Mouse (Mus musculus) heart, embryonic 15.5 days (tissue): ENCODE measurements around the gene Pcgf6. TPM values are rescaled to one million over a fixed set of nuclear protein-coding genes. Genes with fewer than 3 reads are reported as not detected.

Source experiments
- ATAC-seq: fragments of 200-750 bp; cut with Nextera tagmentation; replicated peaks from 2 replicates; pipeline ENCODE4 v1.8.0; 2017; ENCODE audit warnings: low read depth, moderate TSS enrichment; ENCODE audit not compliant: insufficient number of reproducible peaks, insufficient read depth, low FRiP score
- H3K27ac ChIP-seq: fragments of 300-500 bp; sonication (generic); 2 replicates; pipeline ENCODE4 v1.5.1; 2015; ENCODE audit warnings: mild to moderate bottlenecking, inconsistent platforms
- H3K27me3 ChIP-seq: fragments of 300-500 bp; sonication (generic); 2 replicates; pipeline ENCODE4 v1.6.1; 2015; ENCODE audit warnings: inconsistent platforms
- H3K36me3 ChIP-seq: fragments of 300-500 bp; sonication (generic); 2 replicates; pipeline ENCODE4 v1.6.1; 2015; ENCODE audit warnings: mild to moderate bottlenecking, inconsistent platforms
- H3K4me1 ChIP-seq: fragments of 300-500 bp; sonication (generic); replicated peaks from 2 replicates; pipeline ENCODE4 v1.6.1; 2015; ENCODE audit warnings: inconsistent platforms
- H3K4me2 ChIP-seq: fragments of 300-500 bp; sonication (generic); 2 replicates; pipeline ENCODE4 v1.6.1; 2015; ENCODE audit warnings: inconsistent platforms, mild to moderate bottlenecking, moderate library complexity
- H3K4me3 ChIP-seq: fragments of 300-500 bp; sonication (generic); 2 replicates; pipeline ENCODE4 v1.5.1; 2015; ENCODE audit warnings: mild to moderate bottlenecking, inconsistent platforms
- H3K9ac ChIP-seq: fragments of 300-500 bp; sonication (generic); 2 replicates; pipeline ENCODE4 v1.6.1; 2015; ENCODE audit warnings: mild to moderate bottlenecking, inconsistent platforms
- H3K9me3 ChIP-seq: fragments of 300-500 bp; sonication (generic); replicated peaks from 2 replicates; pipeline ENCODE4 v1.6.1; 2016; ENCODE audit warnings: inconsistent platforms
- WGBS: fragments of 180-500 bp; shearing (Covaris S2); methylation state at CpG from one replicate; pipeline ENCODE4 v1.1.7; 2015; ENCODE audit warnings: mixed read lengths; 5-methylcytosine and 5-hydroxymethylcytosine counted together
- polyA plus RNA-seq: library from polyadenylated mRNA; unstranded; fragments of >200 nt; fragmentation: Nextera tagmentation; extraction: Ambion mirVana; gene quantifications from 2 replicates; pipeline ENCODE4 v1.2.1, GENCODE M21; 2015

The Pcgf6 gene
- polyA plus RNA-seq, 1 experiment from 2014 or later: 6.8 TPM

DNA sequence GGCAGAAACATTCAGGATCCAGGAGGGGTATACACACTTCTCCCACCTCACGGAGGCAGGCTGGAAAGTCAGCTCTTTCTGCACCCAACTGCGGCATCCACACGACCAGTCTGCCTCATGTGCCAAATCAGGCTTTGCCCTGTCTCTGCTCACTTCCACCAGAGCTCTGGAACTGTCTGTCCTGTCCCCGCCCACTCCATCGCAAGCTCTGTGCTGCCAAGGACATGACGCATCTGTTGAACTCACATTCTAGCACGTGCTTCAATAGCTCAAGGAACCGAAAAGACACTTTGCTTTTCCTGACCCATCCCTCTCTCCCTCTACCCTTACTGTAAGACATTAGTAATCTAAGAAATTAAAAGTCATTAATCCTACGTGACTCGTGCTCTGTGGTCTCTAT is 25.8 kb downstream of the Pcgf6 start:
- no peak for ATAC-seq
- WGBS: 48% methylated on average over 10 of the region's 10 CpGs

DNA sequence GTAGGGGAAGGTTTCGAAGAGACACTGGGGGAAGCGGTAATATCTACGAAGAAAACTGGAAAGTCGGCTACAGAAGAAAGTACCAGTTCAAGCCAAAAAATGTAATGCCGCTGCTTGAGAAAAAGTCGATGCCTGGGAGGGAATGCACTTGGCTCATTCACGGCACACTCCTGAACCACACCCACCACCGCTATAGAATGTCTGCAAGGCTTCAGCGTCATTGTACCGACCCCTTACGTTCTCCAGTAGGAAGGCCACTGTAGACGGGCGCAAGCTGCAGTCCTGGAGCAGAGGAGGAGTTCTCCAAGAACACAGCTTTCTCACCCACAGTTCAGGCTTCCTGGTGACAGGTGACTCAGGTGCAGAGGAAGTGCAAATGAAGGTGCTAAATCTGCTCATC is 27.2 kb downstream of the Pcgf6 start:
- WGBS: 79% methylated on average over 13 of the region's 13 CpGs
- ATAC-seq: no peak
- Histone ChIP-seq H3K4me3 (no peak overlapping the region), H3K9ac (no peak overlapping the region), H3K27ac (no peak overlapping the region), H3K4me1 (0 out of 2 replicates have a peak, but pooled peaks cover 2% of the 10 kb centered on the region), H3K36me3 (no peaks in the 10 kb centered on the region), H3K9me3 (no peaks in the 10 kb centered on the region), H3K4me2 (no peak overlapping the region), H3K27me3 (peaks cover 15% of the 10 kb centered on the region)

More for the DNA sequence above, 25.8 kb downstream of the Pcgf6 start:
- Histone ChIP-seq H3K27ac (no peak overlapping the region), H3K27me3 (peaks cover 7% of the 10 kb centered on the region), H3K4me2 (no peak overlapping the region), H3K36me3 (no peaks in the 10 kb centered on the region), H3K9me3 (no peaks in the 10 kb centered on the region), H3K9ac (no peak overlapping the region), H3K4me1 (0 out of 2 replicates have a peak, but pooled peaks cover 2% of the 10 kb centered on the region), H3K4me3 (no peak overlapping the region)

DNA sequence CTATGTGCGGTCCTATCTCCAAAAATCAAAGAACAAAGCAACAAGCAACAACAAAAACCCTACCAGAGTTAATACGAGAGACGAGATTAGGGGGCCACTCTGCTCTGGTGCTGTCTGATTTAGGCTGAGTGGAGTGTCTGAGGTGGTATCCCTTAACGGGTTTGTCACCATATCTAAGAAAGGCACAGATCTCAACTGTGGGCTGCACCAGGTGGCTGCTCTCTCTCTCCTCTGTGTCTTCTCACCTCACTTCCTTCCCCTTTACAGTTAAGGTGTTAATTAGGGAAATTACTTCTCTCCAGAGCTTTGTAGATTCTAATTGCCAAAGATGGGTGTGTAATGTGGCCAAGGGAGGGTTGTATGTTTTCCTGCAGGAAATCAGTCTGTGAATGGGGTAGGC is 28.0 kb downstream of the Pcgf6 start:
- Histone ChIP-seq H3K4me1 (0 out of 2 replicates have a peak, but pooled peaks cover 2% of the 10 kb centered on the region), H3K9me3 (no peaks in the 10 kb centered on the region), H3K27me3 (peaks cover 24% of the 10 kb centered on the region), H3K4me2 (no peak overlapping the region), H3K4me3 (no peak overlapping the region), H3K27ac (no peak overlapping the region), H3K36me3 (no peaks in the 10 kb centered on the region), H3K9ac (no peak overlapping the region)
- 70% methylated on average over 4 of the region's 4 CpGs for WGBS
- no peak for ATAC-seq

DNA sequence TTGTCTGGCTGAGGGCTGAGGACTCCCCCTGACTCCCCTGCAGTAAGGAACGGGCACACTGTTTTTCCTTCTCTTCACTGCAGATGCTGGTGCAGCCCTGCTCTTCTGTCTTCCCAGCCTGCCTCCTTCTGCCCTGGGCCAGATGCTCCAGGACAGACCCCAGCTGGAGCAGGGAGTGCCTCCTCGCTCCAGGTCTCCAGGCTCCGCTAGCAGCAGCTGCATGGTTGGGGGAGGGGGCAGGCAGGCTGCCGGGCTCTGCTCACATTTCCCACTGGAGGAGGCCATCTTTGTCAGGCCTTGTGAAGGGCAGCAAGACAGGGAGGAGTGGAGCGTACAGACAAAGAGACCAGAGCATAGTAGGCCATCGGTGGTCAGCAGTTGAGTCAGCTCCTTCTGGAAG is 31.4 kb downstream of the Pcgf6 start:
- H3K4me1 ChIP-seq: peaks cover 15% of the 10 kb centered on the region
- ATAC-seq: no peak
- H3K36me3 ChIP-seq: no peaks in the 10 kb centered on the region
- H3K9me3 ChIP-seq: no peaks in the 10 kb centered on the region
- no peak overlapping the region for H3K4me3 ChIP-seq
- H3K27me3 ChIP-seq: peaks cover 49% of the 10 kb centered on the region
- no peak overlapping the region for H3K27ac ChIP-seq
- 31% methylated on average over 6 of the region's 6 CpGs for WGBS
- no peak overlapping the region for H3K9ac ChIP-seq
- no peak overlapping the region for H3K4me2 ChIP-seq

DNA sequence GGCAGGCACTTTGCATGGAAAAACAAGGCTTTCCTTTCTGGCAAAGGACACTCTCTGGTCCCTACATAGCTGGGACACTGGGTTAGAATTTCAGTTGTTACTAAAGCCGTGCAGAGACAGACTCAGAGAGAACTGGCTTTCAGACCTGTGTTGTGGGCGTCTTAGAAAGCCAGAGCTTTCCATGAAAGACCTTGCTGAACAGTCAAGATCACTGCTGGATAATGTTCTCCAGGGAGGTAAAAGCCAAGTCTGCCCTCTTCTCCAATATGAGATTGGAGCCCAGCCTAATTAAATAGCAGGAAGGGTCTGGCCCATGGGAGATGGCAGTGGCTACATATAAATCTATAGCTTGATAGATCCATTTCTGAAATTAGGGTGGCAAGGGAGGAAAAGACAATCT is 32.4 kb downstream of the Pcgf6 start:
- no peak for ATAC-seq
- WGBS: 46% methylated on average over 2 of the region's 2 CpGs

DNA sequence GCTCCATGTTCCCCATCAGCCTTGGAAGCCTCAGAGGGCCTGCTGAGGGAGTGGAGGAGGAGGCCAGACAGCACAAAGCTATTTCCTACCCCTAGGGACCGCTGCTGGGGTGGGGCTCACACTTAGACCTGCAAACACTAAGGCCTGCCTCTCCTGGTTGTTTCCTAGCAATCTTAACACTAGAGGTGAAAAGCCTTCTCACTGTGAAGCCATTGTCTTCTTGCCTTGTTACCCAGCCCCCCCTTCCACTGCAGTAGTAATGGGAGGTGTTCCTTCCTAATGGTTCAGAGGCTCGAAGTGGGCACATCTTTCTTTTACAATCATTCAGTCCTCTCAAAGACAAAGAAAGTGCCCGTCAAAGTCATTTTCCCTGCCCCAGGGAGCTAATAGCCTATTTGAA is 32.9 kb downstream of the Pcgf6 start:
- Histone ChIP-seq H3K9me3 (no peaks in the 10 kb centered on the region), H3K27ac (no peak overlapping the region), H3K4me2 (no peak overlapping the region), H3K9ac (no peak overlapping the region), H3K36me3 (no peaks in the 10 kb centered on the region), H3K4me1 (peaks cover 17% of the 10 kb centered on the region), H3K4me3 (no peak overlapping the region), H3K27me3 (peaks cover 59% of the 10 kb centered on the region)
- no peak for ATAC-seq
- WGBS: 13% methylated on average over 3 of the region's 3 CpGs

More for the DNA sequence above, 32.4 kb downstream of the Pcgf6 start:
- Histone ChIP-seq H3K27me3 (peaks cover 59% of the 10 kb centered on the region), H3K4me2 (no peak overlapping the region), H3K27ac (no peak overlapping the region), H3K9me3 (no peaks in the 10 kb centered on the region), H3K4me3 (no peak overlapping the region), H3K9ac (no peak overlapping the region), H3K36me3 (no peaks in the 10 kb centered on the region), H3K4me1 (peaks cover 17% of the 10 kb centered on the region)

DNA sequence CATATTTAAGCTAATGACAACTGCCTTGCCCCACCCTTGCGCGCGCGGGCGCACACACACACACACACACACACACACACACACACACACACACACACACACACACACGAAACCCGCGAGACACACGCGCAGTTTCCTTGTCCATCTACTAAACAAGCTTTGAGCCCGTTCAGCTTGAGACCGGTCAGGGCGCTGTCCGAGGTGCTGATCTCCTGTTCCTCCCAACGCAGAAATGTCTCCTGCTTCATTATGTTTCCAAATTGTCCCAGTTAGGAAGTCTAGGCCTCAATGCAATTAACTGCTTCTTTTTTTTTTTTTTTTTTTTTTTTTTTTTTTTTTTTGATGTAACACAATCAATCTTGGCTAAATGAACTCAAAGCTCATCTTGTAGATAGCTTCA is 34.2 kb downstream of the Pcgf6 start:
- Histone ChIP-seq H3K9me3 (no peaks in the 10 kb centered on the region), H3K4me3 (no peak overlapping the region), H3K4me1 (peaks cover 17% of the 10 kb centered on the region), H3K4me2 (no peak overlapping the region), H3K27me3 (peaks cover 71% of the 10 kb centered on the region), H3K36me3 (no peaks in the 10 kb centered on the region), H3K9ac (no peak overlapping the region), H3K27ac (no peak overlapping the region)
- ATAC-seq: no peak
- WGBS: under 1% methylated on average over 15 of the region's 15 CpGs

DNA sequence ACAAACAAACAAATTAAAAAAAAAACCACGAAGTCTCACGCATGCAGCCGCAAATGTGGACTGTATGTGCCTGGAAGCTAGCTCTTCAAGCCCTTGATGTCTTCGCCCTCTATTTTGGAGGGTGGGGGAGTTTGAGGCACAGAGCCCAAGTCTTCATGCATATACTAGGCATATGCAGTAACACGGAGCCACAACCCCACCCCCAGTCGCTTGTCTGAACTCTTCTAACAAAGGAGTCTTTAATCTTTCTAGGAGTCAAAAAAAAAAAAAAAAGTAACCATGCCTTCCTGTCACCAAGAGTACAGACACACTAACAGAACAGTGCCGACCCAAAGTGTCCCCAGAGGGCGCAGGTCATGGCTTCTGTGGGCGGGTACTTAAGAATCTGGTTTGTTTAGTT is 34.7 kb downstream of the Pcgf6 start:
- ATAC-seq: no peak
- no peaks in the 10 kb centered on the region for H3K36me3 ChIP-seq
- 5% methylated on average over 9 of the region's 9 CpGs for WGBS
- H3K4me2 ChIP-seq: no peak overlapping the region
- peaks cover 17% of the 10 kb centered on the region for H3K4me1 ChIP-seq
- 0 out of 2 replicates have a peak overlapping the region, but pooled peaks have one; percentile 51 for H3K4me3 ChIP-seq
- H3K9me3 ChIP-seq: no peaks in the 10 kb centered on the region
- H3K27me3 ChIP-seq: peaks cover 75% of the 10 kb centered on the region
- no peak overlapping the region for H3K9ac ChIP-seq
- no peak overlapping the region for H3K27ac ChIP-seq

DNA sequence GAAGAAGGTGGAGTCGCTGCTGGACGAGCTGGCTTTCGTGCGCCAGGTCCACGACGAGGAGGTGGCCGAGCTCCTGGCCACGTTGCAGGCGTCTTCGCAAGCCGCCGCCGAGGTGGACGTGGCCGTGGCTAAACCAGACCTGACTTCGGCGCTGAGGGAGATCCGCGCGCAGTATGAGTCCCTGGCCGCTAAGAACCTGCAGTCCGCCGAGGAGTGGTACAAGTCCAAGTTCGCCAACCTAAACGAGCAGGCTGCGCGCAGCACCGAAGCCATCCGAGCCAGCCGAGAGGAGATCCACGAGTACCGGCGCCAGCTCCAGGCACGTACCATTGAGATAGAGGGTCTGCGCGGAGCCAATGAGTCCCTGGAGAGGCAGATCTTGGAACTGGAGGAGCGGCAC is 35.3 kb downstream of the Pcgf6 start:
- no peaks in the 10 kb centered on the region for H3K9me3 ChIP-seq

DNA sequence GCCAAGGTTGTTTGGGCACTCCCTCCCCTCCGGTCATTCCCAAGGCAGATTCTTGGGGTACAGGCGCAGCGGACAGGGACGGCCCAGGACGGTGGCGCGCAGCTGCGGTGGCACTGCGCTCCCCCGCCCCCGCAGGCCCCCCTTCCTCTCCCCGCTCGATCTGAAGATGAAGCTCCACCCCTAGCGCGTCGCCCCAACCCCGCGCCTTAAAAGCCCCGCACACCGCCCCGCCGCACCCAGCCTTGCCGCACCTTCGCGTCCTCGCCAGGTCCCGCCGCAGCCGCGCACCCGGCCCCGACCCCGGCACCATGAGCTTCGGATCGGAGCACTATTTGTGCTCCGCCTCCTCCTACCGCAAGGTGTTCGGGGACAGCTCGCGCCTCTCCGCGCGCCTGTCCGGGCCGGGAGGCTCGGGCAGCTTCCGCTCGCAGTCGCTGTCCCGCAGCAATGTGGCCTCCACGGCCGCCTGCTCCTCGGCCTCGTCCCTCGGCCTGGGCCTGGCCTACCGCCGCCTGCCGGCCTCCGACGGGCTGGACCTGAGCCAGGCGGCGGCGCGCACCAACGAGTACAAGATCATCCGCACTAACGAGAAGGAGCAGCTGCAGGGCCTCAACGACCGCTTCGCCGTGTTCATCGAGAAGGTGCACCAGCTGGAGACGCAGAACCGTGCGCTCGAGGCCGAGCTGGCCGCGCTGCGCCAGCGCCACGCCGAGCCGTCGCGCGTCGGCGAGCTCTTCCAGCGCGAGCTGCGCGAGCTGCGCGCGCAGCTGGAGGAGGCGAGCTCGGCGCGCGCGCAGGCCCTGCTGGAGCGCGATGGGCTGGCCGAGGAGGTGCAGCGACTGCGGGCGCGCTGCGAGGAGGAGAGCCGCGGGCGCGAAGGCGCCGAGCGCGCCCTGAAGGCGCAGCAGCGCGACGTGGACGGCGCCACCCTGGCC is 36.0 kb downstream of the Pcgf6 start, which contains the start of the genes Ina and Nt5c2:
Ina (plus strand) TSS at position 252 of the 935 bp plus-strand sequence.
Nt5c2 (minus strand) TSS at position 707 of the 935 bp plus-strand sequence.
- ATAC-seq: peak; percentile 69
- H3K27me3 ChIP-seq: peaks cover 78% of the 10 kb centered on the region
- H3K4me3 ChIP-seq: peak within 1 kb of the TSS; percentile 51
- peak within 1 kb of the TSS; percentile 87 for H3K4me2 ChIP-seq
- H3K4me1 ChIP-seq: peaks cover 17% of the 10 kb centered on the region
- H3K9ac ChIP-seq: no peak within 1 kb of the TSS
- H3K36me3 ChIP-seq: no peaks in the 10 kb centered on the region
- WGBS: under 1% methylated on average over 121 of the region's 124 CpGs
- no peaks in the 10 kb centered on the region for H3K9me3 ChIP-seq
- no peak within 1 kb of the TSS for H3K27ac ChIP-seq

More for the DNA sequence above, 35.3 kb downstream of the Pcgf6 start:
- H3K27ac ChIP-seq: no peak overlapping the region
- no peaks in the 10 kb centered on the region for H3K36me3 ChIP-seq
- no peak for ATAC-seq
- H3K4me2 ChIP-seq: peak overlapping the region; percentile 87
- WGBS: 1% methylated on average over 36 of the region's 37 CpGs
- no peak overlapping the region for H3K9ac ChIP-seq
- peaks cover 17% of the 10 kb centered on the region for H3K4me1 ChIP-seq
- H3K27me3 ChIP-seq: peaks cover 78% of the 10 kb centered on the region
- peak overlapping the region; percentile 51 for H3K4me3 ChIP-seq

DNA sequence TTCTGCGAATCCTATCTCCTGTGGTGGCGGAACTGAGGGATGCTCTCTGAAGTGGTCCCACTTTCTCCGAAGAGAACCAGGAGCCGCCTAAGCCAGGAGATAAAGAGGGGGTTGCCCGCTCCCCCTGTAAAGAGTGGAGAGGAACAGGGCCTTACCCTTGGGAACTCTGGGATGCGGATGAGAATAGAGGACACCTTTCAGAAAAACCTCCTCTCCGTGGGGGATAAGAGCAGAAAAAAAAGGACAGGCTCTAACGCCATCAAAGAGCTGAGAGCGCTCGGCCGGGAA is 36.6 kb downstream of the Pcgf6 start:
- no peak overlapping the region for H3K9ac ChIP-seq
- peak overlapping the region; percentile 87 for H3K4me2 ChIP-seq
- under 1% methylated on average over 11 of the region's 11 CpGs for WGBS
- peak overlapping the region; percentile 51 for H3K4me3 ChIP-seq
- H3K27me3 ChIP-seq: peaks cover 75% of the 10 kb centered on the region
- ATAC-seq: no peak
- no peaks in the 10 kb centered on the region for H3K36me3 ChIP-seq
- no peak overlapping the region for H3K27ac ChIP-seq
- no peaks in the 10 kb centered on the region for H3K9me3 ChIP-seq
- H3K4me1 ChIP-seq: peaks cover 17% of the 10 kb centered on the region
